Mouse (Mus musculus) kidney, adult 2 months (tissue): Measurements from ENCODE around the gene Gm21972.

Experiments
- CTCF ChIP-seq: fragments of 200-500 bp; conservative IDR thresholded peaks from 2 replicates; pipeline ENCODE4 v1.5.1; 2011; ENCODE audit warnings: low read depth, mild to moderate bottlenecking, control low read depth, low read length, moderate library complexity, mixed read lengths; ENCODE audit not compliant: insufficient read depth, insufficient read length
- POLR2A ChIP-seq: fragments of 200-500 bp; IDR thresholded peaks from one replicate; pipeline ENCODE4 v1.6.1; 2011; ENCODE audit warnings: low read depth, low read length, control low read depth

- no peak for TF ChIP-seq POLR2A
- TF ChIP-seq CTCF: no peak
Observed at GRCm38 (mm10) chr1:86194044-86194443, 60.6 kb downstream of the Gm21972 start.
